Mouse (Mus musculus) heart, embryonic 16.5 days (tissue): Measurements from ENCODE around the gene Smtnl2. TPM values are rescaled to one million over a fixed set of nuclear protein-coding genes. Genes with fewer than 3 reads are reported as not detected.
A peak's percentile ranks its signal among the peaks of the same experiment; 100 is the strongest.

Experiments
- ATAC-seq: fragments of 200-750 bp; cut with Nextera tagmentation; replicated peaks from 2 replicates; pipeline ENCODE4 v1.8.0; 2017; ENCODE audit warnings: moderate number of reproducible peaks; ENCODE audit not compliant: insufficient read depth, low FRiP score; ENCODE audit errors: extremely low read depth
- H3K27ac ChIP-seq: fragments of 300-500 bp; sonication (generic); 2 replicates; pipeline ENCODE4 v1.5.1; 2014; ENCODE audit warnings: mild to moderate bottlenecking, low read length, control low read depth, moderate library complexity
- H3K27me3 ChIP-seq: fragments of 300-500 bp; sonication (generic); 2 replicates; pipeline ENCODE4 v1.6.1; 2014; ENCODE audit warnings: low read length, mixed read lengths; ENCODE audit not compliant: control insufficient read depth, insufficient read depth
- H3K36me3 ChIP-seq: fragments of 300-500 bp; sonication (generic); 2 replicates; pipeline ENCODE4 v1.6.1; 2014; ENCODE audit not compliant: control insufficient read depth, insufficient read depth
- H3K4me1 ChIP-seq: fragments of 300-500 bp; sonication (generic); 2 replicates; pipeline ENCODE4 v1.6.1; 2014; ENCODE audit warnings: low read length, mixed read lengths; ENCODE audit not compliant: control insufficient read depth, insufficient read depth
- H3K4me2 ChIP-seq: fragments of 300-500 bp; sonication (generic); 2 replicates; pipeline ENCODE4 v1.6.1; 2014; ENCODE audit warnings: low read depth, mild to moderate bottlenecking, control low read depth, low read length
- H3K4me3 ChIP-seq: fragments of 300-500 bp; sonication (generic); 2 replicates; pipeline ENCODE4 v1.5.1; 2014; ENCODE audit warnings: mild to moderate bottlenecking, control low read depth, low read length
- H3K9ac ChIP-seq: fragments of 300-500 bp; sonication (generic); 2 replicates; pipeline ENCODE4 v1.6.1; 2014; ENCODE audit warnings: low read length, control low read depth
- H3K9me3 ChIP-seq: fragments of 300-500 bp; sonication (generic); replicated peaks from 2 replicates; pipeline ENCODE4 v1.6.1; 2016; ENCODE audit warnings: low read length; ENCODE audit not compliant: control insufficient read depth
- WGBS: fragments of 180-500 bp; shearing (Covaris S2); extraction: QIAGEN DNeasy Blood & Tissue Kit; methylation state at CpG from one replicate; pipeline ENCODE4 v1.1.7; 2014; 5-methylcytosine and 5-hydroxymethylcytosine counted together
- polyA plus RNA-seq: library from polyadenylated mRNA; unstranded; fragments of >200 nt; fragmentation: Nextera tagmentation; extraction: Ambion mirVana; gene quantifications from 2 replicates; pipeline ENCODE4 v1.2.1, GENCODE M21; 2015

Smtnl2 gene
- polyA plus RNA-seq, 1 experiment from 2014 or later = 115 TPM

- no peak overlapping the region for H3K27ac ChIP-seq
- ATAC-seq = no peak
Observed at GRCm38 (mm10) chr11:72363523-72364240, 47.8 kb downstream of the Smtnl2 start.

GRCm38 (mm10) chr11:72362347-72362741 is 49.2 kb downstream of the Smtnl2 start, which contains the start of gene Tekt1:
Gene Tekt1, minus strand, starts transcription at chr11:72362442.
- Histone ChIP-seq H3K36me3 (no peaks in the 10 kb centered on the region), H3K4me1 (peaks cover 8% of the 10 kb centered on the region), H3K4me3 (peak within 1 kb of the TSS; percentile 60), H3K4me2 (peak within 1 kb of the TSS; percentile 97), H3K9ac (peak within 1 kb of the TSS; percentile 68), H3K27ac (no peak within 1 kb of the TSS), H3K27me3 (no peaks in the 10 kb centered on the region), H3K9me3 (no peaks in the 10 kb centered on the region)
- WGBS = 33% methylated on average over 10 of the region's 10 CpGs
- ATAC-seq = no peak

More at GRCm38 (mm10) chr11:72363523-72364240, 47.8 kb downstream of the Smtnl2 start:
- Histone ChIP-seq H3K36me3 (no peaks in the 10 kb centered on the region), H3K9me3 (no peaks in the 10 kb centered on the region), H3K27me3 (no peaks in the 10 kb centered on the region), H3K4me3 (no peak overlapping the region), H3K4me1 (peaks cover 8% of the 10 kb centered on the region), H3K9ac (no peak overlapping the region), H3K4me2 (no peak overlapping the region)
- 29% methylated on average over 8 of the region's 8 CpGs for WGBS

DNA sequence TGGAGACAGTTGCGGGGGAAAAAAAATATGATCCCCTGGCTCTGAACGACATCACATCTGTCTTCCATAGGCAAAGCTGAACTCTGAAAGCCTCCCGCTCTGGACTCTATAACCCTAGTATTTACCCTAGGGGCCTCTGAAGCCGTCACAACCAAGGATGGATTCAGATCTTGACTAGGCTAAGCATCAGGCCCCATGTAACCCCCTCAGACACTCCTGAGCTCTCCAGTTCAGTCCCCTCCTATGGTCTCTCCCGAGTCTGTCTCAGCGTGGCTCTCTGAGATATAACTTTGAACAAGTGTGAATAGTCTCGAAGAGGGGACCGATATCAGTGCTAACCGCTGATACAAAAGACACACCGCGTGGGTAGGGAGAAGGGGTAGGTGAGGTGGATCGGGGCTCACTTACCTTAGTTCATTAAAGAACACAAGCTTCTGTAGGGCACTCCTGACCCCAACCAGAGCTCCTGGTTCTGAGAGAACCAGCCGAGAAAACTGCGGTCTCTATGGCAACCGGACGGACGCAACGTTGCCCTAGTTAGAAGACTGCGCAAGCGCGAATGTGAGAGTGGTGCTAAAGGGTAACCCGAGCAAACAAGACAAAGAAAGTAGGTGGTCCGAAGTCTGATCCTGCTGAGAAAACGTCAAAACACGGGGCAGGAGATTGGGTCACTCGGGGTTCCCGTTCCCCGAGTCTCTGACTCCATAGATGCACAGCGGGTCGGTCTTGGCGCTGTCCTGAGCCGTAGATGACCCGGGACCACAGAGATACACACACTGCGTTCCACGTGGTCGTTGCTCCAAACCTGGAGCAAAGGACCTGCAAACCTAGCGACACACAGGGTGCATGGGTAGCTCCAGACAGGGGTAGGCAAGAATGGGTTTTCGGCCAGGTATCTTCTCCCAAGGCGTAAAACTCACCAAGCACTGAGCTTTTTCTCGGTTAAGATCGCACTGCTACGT is 49.8 kb downstream of the Smtnl2 start:
- Histone ChIP-seq H3K4me2 (peak overlapping the region; percentile 97), H3K4me1 (peaks cover 8% of the 10 kb centered on the region), H3K4me3 (peak overlapping the region; percentile 60), H3K9ac (peak overlapping the region; percentile 68), H3K9me3 (no peaks in the 10 kb centered on the region), H3K36me3 (no peaks in the 10 kb centered on the region), H3K27me3 (no peaks in the 10 kb centered on the region), H3K27ac (no peak overlapping the region)
- no peak for ATAC-seq
- 9% methylated on average over 42 of the region's 42 CpGs for WGBS

DNA sequence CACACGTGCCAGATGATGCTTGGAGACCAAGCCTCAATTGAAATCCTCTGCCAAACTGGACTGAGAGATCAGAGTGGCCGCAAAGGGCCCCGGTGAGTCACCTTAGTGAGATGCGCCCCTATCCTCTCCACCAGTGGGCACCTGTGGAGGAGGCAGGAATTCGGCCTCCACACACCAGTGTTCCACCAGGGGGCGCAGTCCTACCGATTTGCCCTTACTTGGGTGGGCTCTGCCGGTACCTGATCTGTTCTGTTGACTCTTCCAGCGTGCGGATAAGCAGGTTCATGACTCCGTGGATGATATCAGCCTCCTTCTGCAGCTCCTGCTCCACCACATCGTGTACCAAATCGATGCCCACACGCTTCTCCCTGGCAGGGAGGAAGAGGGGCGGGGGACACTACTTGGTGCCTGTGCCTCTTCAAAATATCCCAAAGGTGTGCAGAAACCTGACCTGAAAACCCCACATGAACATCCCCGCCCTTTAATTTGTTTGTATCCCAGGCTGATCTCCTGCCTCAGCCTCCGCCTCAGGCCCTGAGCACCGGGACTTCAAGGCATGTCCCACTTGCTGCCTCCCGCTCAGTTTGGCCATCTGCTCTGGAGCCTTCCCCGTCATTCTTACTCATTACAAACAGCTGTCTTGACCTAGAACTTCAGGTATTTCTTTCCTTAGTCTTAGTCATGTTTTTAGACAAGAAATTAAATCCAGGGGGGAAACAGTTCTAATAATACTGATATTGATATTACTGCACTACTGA is 56.4 kb downstream of the Smtnl2 start:
- H3K36me3 ChIP-seq = no peaks in the 10 kb centered on the region
- peak overlapping the region; percentile 54 for H3K4me2 ChIP-seq
- H3K4me3 ChIP-seq = no peak overlapping the region
- H3K9me3 ChIP-seq = no peaks in the 10 kb centered on the region
- ATAC-seq = no peak
- 20% methylated on average over 20 of the region's 20 CpGs for WGBS
- no peak overlapping the region for H3K27ac ChIP-seq
- H3K27me3 ChIP-seq = no peaks in the 10 kb centered on the region
- H3K4me1 ChIP-seq = 0 out of 2 replicates have a peak, but pooled peaks cover 2% of the 10 kb centered on the region
- H3K9ac ChIP-seq = peak overlapping the region; percentile 6; the same call in 1 of the 2 replicates

DNA sequence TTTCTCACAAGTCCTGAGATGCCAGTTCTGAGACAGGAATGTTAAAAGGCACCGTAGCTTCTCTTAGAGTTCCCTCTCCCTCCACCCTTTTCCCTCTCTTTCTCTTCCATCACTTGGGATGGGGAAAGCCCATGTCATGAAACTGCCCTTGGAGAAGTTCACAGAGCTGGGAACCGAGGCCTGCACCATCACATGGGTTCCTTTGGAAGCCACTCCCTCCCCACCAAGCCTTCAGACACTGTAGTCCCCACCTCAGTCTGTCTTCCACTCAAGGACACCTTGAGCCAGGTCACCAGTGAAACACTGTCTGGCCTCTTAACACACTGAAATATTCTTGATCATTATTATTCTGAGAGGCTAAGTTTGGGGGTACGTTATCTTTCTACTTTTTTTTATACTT is 58.3 kb downstream of the Smtnl2 start:
- Histone ChIP-seq H3K36me3 (no peaks in the 10 kb centered on the region), H3K4me1 (0 out of 2 replicates have a peak, but pooled peaks cover 2% of the 10 kb centered on the region), H3K27ac (no peak overlapping the region), H3K4me2 (no peak overlapping the region), H3K4me3 (no peak overlapping the region), H3K9ac (no peak overlapping the region), H3K9me3 (no peaks in the 10 kb centered on the region), H3K27me3 (no peaks in the 10 kb centered on the region)
- 73% methylated on average over 3 of the region's 3 CpGs for WGBS
- ATAC-seq = no peak

DNA sequence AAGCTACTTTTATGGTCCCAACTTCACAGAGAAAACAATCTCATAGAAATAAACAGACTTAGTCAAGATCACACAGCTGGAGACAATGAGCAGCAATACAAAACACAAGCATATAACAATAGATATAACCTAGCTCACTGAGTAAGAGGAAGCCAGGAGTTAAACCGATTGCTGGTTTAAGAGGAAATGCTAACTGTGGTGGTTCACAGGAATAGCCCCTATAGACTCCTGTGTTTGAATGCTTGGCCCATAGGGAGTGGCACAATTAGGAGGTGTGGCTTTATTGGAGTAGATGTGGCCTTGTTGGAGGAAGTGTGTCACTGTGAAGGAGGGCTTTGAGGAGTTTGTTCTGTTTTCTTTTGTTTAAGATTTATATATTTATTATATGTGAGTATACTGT is 59.2 kb downstream of the Smtnl2 start:
- 64% methylated on average over 1 of the region's 1 CpGs for WGBS
- no peaks in the 10 kb centered on the region for H3K36me3 ChIP-seq
- ATAC-seq = no peak
- H3K4me2 ChIP-seq = no peak overlapping the region
- no peak overlapping the region for H3K4me3 ChIP-seq
- H3K9me3 ChIP-seq = no peaks in the 10 kb centered on the region
- no peaks in the 10 kb centered on the region for H3K27me3 ChIP-seq
- 0 out of 2 replicates have a peak, but pooled peaks cover 2% of the 10 kb centered on the region for H3K4me1 ChIP-seq
- H3K9ac ChIP-seq = no peak overlapping the region
- H3K27ac ChIP-seq = no peak overlapping the region

- H3K36me3 ChIP-seq = no peaks in the 10 kb centered on the region
- no peak overlapping the region for H3K27ac ChIP-seq
- H3K9ac ChIP-seq = no peak overlapping the region
- H3K27me3 ChIP-seq = no peaks in the 10 kb centered on the region
- no peak overlapping the region for H3K4me2 ChIP-seq
- H3K4me1 ChIP-seq = no peaks in the 10 kb centered on the region
- no peak for ATAC-seq
- WGBS = 65% methylated on average over 4 of the region's 4 CpGs
- H3K9me3 ChIP-seq = no peaks in the 10 kb centered on the region
- no peak overlapping the region for H3K4me3 ChIP-seq
Observed at GRCm38 (mm10) chr11:72349652-72350051, 61.9 kb downstream of the Smtnl2 start.

GRCm38 (mm10) chr11:72349016-72349415 is 62.5 kb downstream of the Smtnl2 start:
- Histone ChIP-seq H3K27me3 (no peaks in the 10 kb centered on the region), H3K36me3 (no peaks in the 10 kb centered on the region), H3K4me1 (no peaks in the 10 kb centered on the region), H3K4me3 (no peak overlapping the region), H3K27ac (no peak overlapping the region), H3K4me2 (no peak overlapping the region), H3K9ac (no peak overlapping the region), H3K9me3 (no peaks in the 10 kb centered on the region)
- no peak for ATAC-seq
- WGBS = 53% methylated on average over 8 of the region's 8 CpGs
